Mouse (Mus musculus): ENCODE results near the gene Ptpn20.

The Ptpn20 gene

DNA sequence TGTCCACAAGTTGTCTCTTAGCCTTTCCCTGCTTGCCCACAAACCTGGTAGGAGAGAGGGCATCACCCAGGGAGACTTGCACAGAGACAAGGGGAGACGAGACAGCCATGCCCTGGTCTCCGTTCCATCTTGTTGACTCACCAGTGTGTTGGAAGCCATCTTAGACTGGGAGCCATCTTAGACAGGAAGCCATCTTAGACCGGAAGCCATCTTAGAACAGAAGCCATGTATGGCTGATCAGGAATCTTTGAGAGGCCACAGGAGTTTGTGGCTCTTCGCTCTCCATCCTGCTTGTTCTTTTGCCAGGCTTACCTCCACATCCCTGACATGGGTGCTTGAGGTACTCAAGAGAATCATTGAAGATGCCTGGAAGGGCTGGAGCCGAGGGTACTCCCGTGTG, 89.0 kb downstream of the Ptpn20 start:
- DNase-seq = no peak

DNA sequence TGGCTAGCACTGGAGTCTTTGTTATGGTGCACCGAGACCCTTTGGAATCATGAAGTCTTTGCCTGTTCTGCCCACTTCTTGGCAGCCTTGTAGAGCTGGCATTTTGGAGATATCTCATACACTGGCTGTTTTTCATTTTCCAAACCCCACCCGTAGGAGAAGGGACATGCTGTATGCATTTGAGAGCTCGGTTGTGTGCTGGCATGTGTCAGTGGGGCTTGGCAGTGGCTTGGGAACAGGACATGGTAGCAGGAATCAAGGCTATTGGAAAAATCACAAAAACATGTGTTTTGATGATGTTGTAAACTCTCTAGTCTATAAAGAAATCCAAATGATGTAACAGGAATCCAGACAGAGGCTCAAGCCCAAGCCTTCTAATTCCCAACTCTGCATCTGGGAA, 89.7 kb downstream of the Ptpn20 start:
- no peak for DNase-seq

DNA sequence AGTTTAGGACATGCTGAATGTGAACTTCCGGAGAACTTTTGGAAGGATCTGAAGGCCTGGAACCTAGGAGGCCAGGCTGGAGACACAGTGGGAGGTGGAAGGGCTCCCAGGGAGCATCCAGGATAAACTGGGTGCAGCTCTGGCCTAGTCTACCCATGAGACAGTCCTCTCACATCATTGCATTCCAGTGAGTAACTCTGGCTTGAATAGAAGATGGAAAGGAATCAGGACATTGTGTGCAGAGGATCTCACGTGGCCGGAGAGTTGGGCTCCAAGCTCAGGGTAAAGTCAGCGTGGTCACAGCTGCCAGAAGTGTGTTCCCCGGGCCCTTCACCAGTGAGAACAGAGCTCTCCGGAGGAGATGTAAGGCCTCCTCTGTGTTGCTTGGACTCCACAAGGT, 91.6 kb downstream of the Ptpn20 start:
- peak; percentile 17 for DNase-seq

DNA sequence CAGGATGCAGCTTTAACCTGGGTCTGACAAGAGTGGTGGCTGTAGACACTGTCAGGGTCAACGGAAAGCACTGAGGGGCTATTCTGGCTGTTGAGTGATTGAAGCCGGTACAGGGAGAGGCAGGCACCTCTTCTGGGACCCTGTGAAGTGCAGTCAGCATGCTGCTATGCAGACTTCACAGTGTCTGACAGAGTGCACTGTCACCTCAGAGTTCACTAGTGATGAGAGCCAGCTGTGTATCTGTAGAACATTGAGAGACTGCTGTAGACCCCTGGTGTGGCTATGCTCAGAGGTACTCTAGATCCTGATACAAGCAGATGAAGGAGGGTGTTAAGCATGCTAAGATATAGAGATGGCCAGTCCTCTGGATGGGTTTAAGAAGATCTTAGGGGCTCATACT, 93.8 kb downstream of the Ptpn20 start:
- DNase-seq = no peak

DNA sequence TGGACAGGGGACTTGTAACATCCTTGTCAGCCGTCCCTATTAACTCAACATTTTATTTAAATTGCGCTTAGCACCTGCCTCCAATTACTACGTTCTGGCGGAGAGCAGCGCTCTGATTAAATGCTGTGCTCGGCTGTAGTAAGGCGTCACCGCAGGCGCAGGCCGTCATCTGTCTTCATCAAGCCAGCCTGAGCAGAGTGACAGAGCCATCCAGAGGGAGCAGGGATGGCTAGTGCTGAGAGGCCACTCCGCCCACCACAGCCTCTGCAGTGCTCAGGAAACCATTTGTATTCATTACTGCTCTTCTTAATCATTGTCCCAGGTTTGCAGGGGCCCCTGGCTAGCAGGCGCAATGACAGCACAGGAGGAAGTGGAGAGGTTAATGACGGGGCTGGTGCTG, 94.7 kb downstream of the Ptpn20 start:
- no peak for DNase-seq

DNA sequence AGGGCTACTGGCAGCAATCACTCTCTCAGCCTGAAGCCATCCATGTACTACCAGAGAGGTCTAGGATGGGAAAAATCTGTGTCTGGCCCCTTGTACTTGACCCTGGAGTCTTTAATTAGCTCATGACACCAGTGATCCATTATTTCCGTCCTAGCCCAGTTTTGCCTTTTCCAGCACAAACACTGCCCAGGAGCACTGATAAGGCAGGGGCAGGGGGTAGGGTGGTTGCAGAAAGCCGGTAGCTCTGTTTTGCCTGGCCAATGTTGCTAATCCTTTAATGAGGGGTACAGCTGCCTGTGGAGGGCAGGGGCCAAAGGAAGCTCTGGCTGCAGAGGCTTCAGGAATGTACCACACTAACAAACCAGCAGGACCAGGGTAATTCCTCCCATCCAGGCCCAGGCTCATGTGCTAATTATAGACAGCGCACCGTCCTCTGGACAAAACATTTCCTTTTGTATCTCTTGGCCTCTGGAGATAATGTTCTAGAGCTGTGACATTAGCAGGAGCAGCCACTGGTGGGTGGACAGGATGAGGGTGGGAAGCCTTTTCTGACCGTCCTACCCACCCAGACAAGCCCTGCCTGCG, 98.5 kb downstream of the Ptpn20 start:
- DNase-seq = peak; percentile 26

DNA sequence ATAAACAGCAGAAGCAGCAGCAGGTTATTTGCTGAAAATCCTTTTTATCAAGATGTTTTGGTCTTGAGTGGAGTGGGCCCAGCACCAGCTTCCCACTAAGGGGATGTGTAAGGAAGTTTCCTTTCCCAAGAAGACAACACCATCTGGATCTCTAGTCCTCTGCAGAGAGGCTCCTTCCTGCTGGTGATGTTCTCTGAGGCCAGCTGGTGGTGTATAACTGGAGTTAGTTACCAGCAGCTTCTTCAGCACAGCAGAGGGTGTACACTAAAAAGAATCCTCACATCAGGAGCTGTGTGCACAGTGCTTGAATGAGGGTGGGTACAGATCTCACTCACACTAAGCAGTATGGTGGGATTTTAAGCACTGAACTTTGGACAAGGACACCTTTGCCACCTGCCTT, 100.0 kb downstream of the Ptpn20 start:
- no peak for DNase-seq
